Mouse (Mus musculus) MEL (cell line): ENCODE measurements around the gene Rapgef4. TPM values are rescaled to one million over a fixed set of nuclear protein-coding genes. Genes with fewer than 3 reads are reported as not detected.

Source experiments
- DNase-seq: peaks from one replicate; pipeline ENCODE4 v3.0.0; 2011; ENCODE audit warnings: low read depth, low spot score
- H3K27ac ChIP-seq: 2 replicates; pipeline ENCODE4 v1.5.1; 2012; ENCODE audit warnings: low read depth, mild to moderate bottlenecking, control low read depth, low read length, moderate library complexity; ENCODE audit not compliant: control insufficient read depth
- H3K27me3 ChIP-seq, 2 experiments: fragments of 150-350 bp in 1 of 2; sonication (generic) in 1 of 2; 2 replicates each; pipeline ENCODE4 v1.6.1; 2012; ENCODE audit warnings: low read length in 2 of 2, mild to moderate bottlenecking in 2 of 2, improper control_type of control experiment in 1 of 2, moderate library complexity in 1 of 2; ENCODE audit not compliant: insufficient read depth in 2 of 2, control insufficient read depth in 1 of 2
- H3K36me3 ChIP-seq, 2 experiments: 2 replicates each; pipeline ENCODE4 v1.6.1; 2012 to 2014; ENCODE audit warnings: low read length in 2 of 2, improper control_type of control experiment in 1 of 2, inconsistent platforms in 1 of 2, mild to moderate bottlenecking in 1 of 2; ENCODE audit not compliant: insufficient read depth in 2 of 2, control insufficient read depth in 1 of 2
- H3K4me1 ChIP-seq, 2 experiments: fragments of 150-350 bp in 1 of 2; sonication (generic) in 1 of 2; 2 replicates each; pipeline ENCODE4 v1.6.1; 2012; ENCODE audit warnings: low read length in 2 of 2, improper control_type of control experiment in 1 of 2, mild to moderate bottlenecking in 1 of 2; ENCODE audit not compliant: insufficient read depth in 2 of 2, control insufficient read depth in 1 of 2
- H3K4me3 ChIP-seq, 2 experiments: fragments of 150-350 bp in 1 of 2; sonication (generic) in 1 of 2; 2 replicates each; pipeline ENCODE4 v1.5.1; 2012; ENCODE audit warnings: low read depth in 2 of 2, low read length in 2 of 2, mild to moderate bottlenecking in 2 of 2, moderate library complexity in 2 of 2, control low read depth in 1 of 2, improper control_type of control experiment in 1 of 2; ENCODE audit not compliant: control insufficient read depth in 1 of 2, insufficient read depth in 1 of 2
- H3K79me2 ChIP-seq: 2 replicates; pipeline ENCODE4 v1.6.1; 2012; ENCODE audit warnings: mild to moderate bottlenecking, low read length, moderate library complexity; ENCODE audit not compliant: control insufficient read depth, poor library complexity, insufficient read depth
- H3K9ac ChIP-seq: 2 replicates; pipeline ENCODE4 v1.6.1; 2012; ENCODE audit warnings: low read depth, mild to moderate bottlenecking, control low read depth, low read length, moderate library complexity; ENCODE audit not compliant: control insufficient read depth, poor library complexity, severe bottlenecking
- H3K9me3 ChIP-seq: fragments of 150-350 bp; sonication (generic); replicated peaks from 2 replicates; pipeline ENCODE4 v1.6.1; 2012; ENCODE audit warnings: mild to moderate bottlenecking, low read length, improper control_type of control experiment, moderate library complexity; ENCODE audit not compliant: insufficient read depth
- CHD1 ChIP-seq: IDR thresholded peaks from 2 replicates; pipeline ENCODE4 v1.6.1; 2012; ENCODE audit warnings: low read depth, mild to moderate bottlenecking, inconsistent platforms, low read length, improper control_type of control experiment
- CHD2 ChIP-seq: IDR thresholded peaks from 2 replicates; pipeline ENCODE4 v1.6.1; 2011; ENCODE audit warnings: low read length, improper control_type of control experiment
- E2F4 ChIP-seq: IDR thresholded peaks from 2 replicates; pipeline ENCODE4 v1.6.1; 2011; ENCODE audit warnings: low read depth, low read length, improper control_type of control experiment, borderline replicate concordance
- ELF1 ChIP-seq: IDR thresholded peaks from 2 replicates; pipeline ENCODE4 v1.6.1; 2014; ENCODE audit warnings: low read depth, mild to moderate bottlenecking, inconsistent platforms, low read length, improper control_type of control experiment, moderate library complexity
- EP300 ChIP-seq, 2 experiments: IDR thresholded peaks; 2 replicates each; pipeline ENCODE4 v1.6.1; 2011; ENCODE audit warnings: improper control_type of control experiment in 2 of 2, low read length in 2 of 2, low read depth in 1 of 2, mild to moderate bottlenecking in 1 of 2
- ETS1 ChIP-seq: IDR thresholded peaks from 2 replicates; pipeline ENCODE4 v1.6.1; 2012; ENCODE audit warnings: low read depth, mild to moderate bottlenecking, inconsistent platforms, low read length, improper control_type of control experiment, moderate library complexity
- GATA1 ChIP-seq: IDR thresholded peaks from 2 replicates; pipeline ENCODE4 v1.6.1; 2011; ENCODE audit warnings: low read depth, low read length, improper control_type of control experiment
- HCFC1 ChIP-seq: IDR thresholded peaks from 2 replicates; pipeline ENCODE4 v1.6.1; 2012; ENCODE audit warnings: low read depth, mild to moderate bottlenecking, inconsistent platforms, low read length, improper control_type of control experiment, moderate library complexity
- KAT2A ChIP-seq: conservative IDR thresholded peaks from 2 replicates; pipeline ENCODE4 v1.6.1; 2012; ENCODE audit warnings: low read depth, low read length, improper control_type of control experiment, inconsistent platforms
- MAFK ChIP-seq: IDR thresholded peaks from 2 replicates; pipeline ENCODE4 v1.6.1; 2011; ENCODE audit warnings: low read depth, mild to moderate bottlenecking, low read length, improper control_type of control experiment, borderline replicate concordance
- MAX ChIP-seq: IDR thresholded peaks from 2 replicates; pipeline ENCODE4 v1.6.1; 2011; ENCODE audit warnings: low read length, improper control_type of control experiment
- MEF2A ChIP-seq: IDR thresholded peaks from 2 replicates; pipeline ENCODE4 v1.6.1; 2014; ENCODE audit warnings: low read depth, mild to moderate bottlenecking, inconsistent platforms, low read length, improper control_type of control experiment; ENCODE audit not compliant: poor library complexity, insufficient replicate concordance, severe bottlenecking; ENCODE audit errors: extremely low read depth
- MXI1 ChIP-seq: IDR thresholded peaks from 2 replicates; pipeline ENCODE4 v1.6.1; 2011; ENCODE audit warnings: mild to moderate bottlenecking, low read depth, low read length, improper control_type of control experiment
- MYB ChIP-seq: IDR thresholded peaks from 2 replicates; pipeline ENCODE4 v1.6.1; 2011; ENCODE audit warnings: mild to moderate bottlenecking, low read depth, low read length, improper control_type of control experiment
- NRF1 ChIP-seq: IDR thresholded peaks from 2 replicates; pipeline ENCODE4 v1.6.1; 2014; ENCODE audit warnings: low read depth, mild to moderate bottlenecking, inconsistent platforms, low read length, improper control_type of control experiment, moderate library complexity; ENCODE audit not compliant: poor library complexity, insufficient read depth, severe bottlenecking
- POLR2A ChIP-seq, 2 experiments: IDR thresholded peaks; 2 replicates each; pipeline ENCODE4 v1.6.1; 2011 to 2012; ENCODE audit warnings: low read length in 2 of 2, mild to moderate bottlenecking in 2 of 2, control low read depth in 1 of 2, improper control_type of control experiment in 1 of 2, low read depth in 1 of 2, moderate library complexity in 1 of 2; ENCODE audit not compliant: control insufficient read depth in 1 of 2, insufficient read depth in 1 of 2, poor library complexity in 1 of 2
- POLR2AphosphoS2 ChIP-seq: IDR thresholded peaks from 2 replicates; pipeline ENCODE4 v1.6.1; 2011; ENCODE audit warnings: low read length, improper control_type of control experiment
- POLR2AphosphoS5 ChIP-seq: IDR thresholded peaks from 2 replicates; pipeline ENCODE4 v1.6.1; 2012; ENCODE audit warnings: low read depth, borderline replicate concordance, mild to moderate bottlenecking, inconsistent platforms, low read length, moderate library complexity, mixed read lengths
- SMC3 ChIP-seq: IDR thresholded peaks from 2 replicates; pipeline ENCODE4 v1.6.1; 2011; ENCODE audit warnings: low read depth, low read length, improper control_type of control experiment
- TBP ChIP-seq: IDR thresholded peaks from 2 replicates; pipeline ENCODE4 v1.8.0; 2011; ENCODE audit warnings: low read depth, low read length, improper control_type of control experiment
- TCF12 ChIP-seq: IDR thresholded peaks from 2 replicates; pipeline ENCODE4 v1.6.1; 2014; ENCODE audit warnings: low read depth, mild to moderate bottlenecking, inconsistent platforms, low read length, improper control_type of control experiment, moderate library complexity
- USF1 ChIP-seq: IDR thresholded peaks from 2 replicates; pipeline ENCODE4 v1.6.1; 2014; ENCODE audit warnings: low read depth, mild to moderate bottlenecking, inconsistent platforms, low read length, improper control_type of control experiment, moderate library complexity
- USF2 ChIP-seq, 2 experiments: IDR thresholded peaks; 2 replicates each; pipeline ENCODE4 v1.6.1; 2011 to 2012; ENCODE audit warnings: improper control_type of control experiment in 2 of 2, low read length in 2 of 2, borderline replicate concordance in 1 of 2, inconsistent platforms in 1 of 2, low read depth in 1 of 2, mild to moderate bottlenecking in 1 of 2; ENCODE audit not compliant: insufficient read depth in 1 of 2
- ZKSCAN1 ChIP-seq: IDR thresholded peaks from 2 replicates; pipeline ENCODE4 v1.6.1; 2012; ENCODE audit warnings: low read depth, mild to moderate bottlenecking, inconsistent platforms, low read length, improper control_type of control experiment, moderate library complexity
- ZMIZ1 ChIP-seq: IDR thresholded peaks from 2 replicates; pipeline ENCODE4 v1.6.1; 2012; ENCODE audit warnings: low read depth, mild to moderate bottlenecking, inconsistent platforms, low read length, improper control_type of control experiment, moderate library complexity
- ZNF384 ChIP-seq: IDR thresholded peaks from 2 replicates; pipeline ENCODE4 v1.6.1; 2012; ENCODE audit warnings: low read depth, mild to moderate bottlenecking, inconsistent platforms, low read length, improper control_type of control experiment
- polyA plus RNA-seq, 2 experiments: library from polyadenylated mRNA; stranded (reverse) in 1 of 2; unstranded in 1 of 2; fragments of >175 nt in 1 of 2; fragments of >200 nt in 1 of 2; gene quantifications; 2 replicates each; pipeline versions ENCODE4 v1.2.1 to v1.2.4; 2012; ENCODE audit warnings: low replicate concordance in 2 of 2, low read depth in 1 of 2; ENCODE audit not compliant: insufficient read length in 2 of 2, insufficient read depth in 1 of 2, missing spikeins in 1 of 2
- total RNA-seq: library from RNA; depleted of rRNA; stranded (reverse); fragments of 300-350 nt; gene quantifications from 2 replicates; pipeline ENCODE4 v1.2.3, GENCODE M21; 2012

Gene Rapgef4
- total and polyA plus RNA-seq, 3 experiments, result not detected

DNA sequence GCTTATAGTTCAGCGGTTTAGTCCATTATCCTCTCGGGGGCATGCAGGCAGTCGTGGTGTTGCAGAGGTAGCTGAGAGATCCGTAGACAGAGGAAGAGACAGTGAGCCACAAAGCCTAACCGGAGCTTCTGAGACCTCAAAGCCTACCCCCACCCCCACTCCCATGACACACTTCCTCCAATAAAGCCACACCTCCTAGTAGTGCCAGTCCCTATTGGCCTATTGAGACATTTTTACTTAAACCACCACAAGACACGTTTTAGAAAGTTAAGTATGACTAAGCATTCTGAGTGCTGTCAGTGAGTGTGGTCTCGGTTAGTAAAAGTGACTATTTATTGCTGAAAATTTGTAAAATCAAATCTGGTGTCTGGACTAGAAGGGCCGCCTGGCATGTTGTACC, 189.5 kb downstream of the Rapgef4 start:
- TF ChIP-seq TCF12 (no peak), TBP (no peak), HCFC1 (no peak), USF2 (IDR thresholded peaks at IDR 0.05; ENCODE audit: borderline replicate concordance in 1 of 2, insufficient read depth in 1 of 2, low read depth in 1 of 2, low read length in 2 of 2) (no peak), MYB (no peak), ZNF384 (no peak), KAT2A (no peak), SMC3 (no peak), MAX (no peak), EP300 (IDR thresholded peaks at IDR 0.05; ENCODE audit: low read depth in 1 of 2, low read length in 2 of 2) (no peak), CHD1 (no peak), POLR2AphosphoS5 (no peak), ZMIZ1 (no peak), CHD2 (no peak), MAFK (no peak), POLR2AphosphoS2 (no peak), ELF1 (no peak), MEF2A (no peak), GATA1 (no peak), ETS1 (no peak)
- Histone ChIP-seq H3K9me3 (no peaks in the 10 kb centered on the region), H3K79me2 (no peaks in the 10 kb centered on the region), H3K27me3 (peaks cover 0 to 5% of the 10 kb centered on the region in 2 experiments; a peak in 3 of 4 replicates), H3K9ac (no peak overlapping the region), H3K27ac (no peak overlapping the region), H3K4me3 (no peak overlapping the region), H3K4me1 (peaks cover 0 to 3% of the 10 kb centered on the region in 2 experiments; a peak in 1 of 4 replicates), H3K36me3 (no peaks in the 10 kb centered on the region)
- peak; percentile 15 for DNase-seq

DNA sequence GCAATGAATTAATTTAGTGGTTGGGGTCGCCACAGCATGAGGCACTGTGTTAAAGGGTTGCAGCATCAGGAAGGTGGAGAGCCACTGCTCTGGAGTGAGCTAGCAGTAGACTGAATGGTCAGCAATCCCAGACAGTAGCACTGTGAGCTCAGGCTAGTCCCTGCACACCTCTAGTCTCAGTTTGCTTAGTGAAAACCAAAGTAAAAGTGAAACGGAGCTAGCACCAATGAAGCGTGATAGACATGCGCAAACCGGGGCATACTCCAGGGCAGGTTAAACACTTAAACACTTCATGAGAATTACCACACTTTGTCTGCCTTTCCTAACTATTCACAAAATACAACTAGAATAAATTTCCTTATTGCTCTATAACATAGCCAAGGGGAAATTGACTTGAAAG, 190.2 kb downstream of the Rapgef4 start:
- no peaks in the 10 kb centered on the region for H3K79me2 ChIP-seq
- H3K9me3 ChIP-seq, result no peaks in the 10 kb centered on the region
- H3K4me1 ChIP-seq, result peaks cover 0 to 3% of the 10 kb centered on the region in 2 experiments; a peak in 1 of 4 replicates
- H3K27me3 ChIP-seq, result peaks cover 0 to 5% of the 10 kb centered on the region in 2 experiments; a peak in 3 of 4 replicates
- TF ChIP-seq TCF12 (no peak), POLR2A (IDR thresholded peaks at IDR 0.05; ENCODE audit: control insufficient read depth in 1 of 2, insufficient read depth in 1 of 2, low read depth in 1 of 2, low read length in 2 of 2, poor library complexity in 1 of 2) (no peak), ZKSCAN1 (no peak), USF1 (no peak), MEF2A (no peak), HCFC1 (no peak), MXI1 (no peak), ZNF384 (no peak), E2F4 (no peak), MAFK (no peak), ETS1 (no peak), NRF1 (no peak)
- no peak for DNase-seq
- H3K9ac ChIP-seq, result no peak overlapping the region
- no peaks in the 10 kb centered on the region for H3K36me3 ChIP-seq
- H3K27ac ChIP-seq, result no peak overlapping the region
- H3K4me3 ChIP-seq, result no peak overlapping the region
